Comparison of ENCODE assay signal across 1 mouse cellular context in genomic region chr4:119441836-119442235, GRCm38 (mm10).
TF ChIP-seq lines count a peak whose summit lies in the region.

No protein-coding gene starts in this region.

TF ChIP-seq in CH12.LX, 34 proteins besides CTCF, POLR2A, EP300 and RAD21 (continued from another document):
- no peak for TF ChIP-seq MXI1 (IDR thresholded peaks at IDR 0.05; ENCODE audit: low read depth, low read length)
- no peak for TF ChIP-seq BHLHE40 (IDR thresholded peaks at IDR 0.05; ENCODE audit: low read depth, low read length)
- TF ChIP-seq POLR2AphosphoS2 (IDR thresholded peaks at IDR 0.05; ENCODE audit: low read depth, low read length): no peak
- no peak for TF ChIP-seq MAZ (IDR thresholded peaks at IDR 0.05; ENCODE audit: low read depth, low read length)
- no peak for TF ChIP-seq HCFC1 (IDR thresholded peaks at IDR 0.05; ENCODE audit: low read depth, low read length)
- peak; percentile 57; the same call in 1 of the 2 replicates for TF ChIP-seq MEF2A (IDR thresholded peaks at IDR 0.05; ENCODE audit: borderline replicate concordance, low read depth, low read length)
- peak; percentile 70; the same call in 1 of the 2 replicates for TF ChIP-seq TCF12 (IDR thresholded peaks at IDR 0.05; ENCODE audit: low read depth, low read length)
- TF ChIP-seq E2F4 (IDR thresholded peaks at IDR 0.05; ENCODE audit: insufficient replicate concordance, low read depth, low read length): no peak
- no peak for TF ChIP-seq ZKSCAN1 (IDR thresholded peaks at IDR 0.05; ENCODE audit: borderline replicate concordance, low read depth, low read length)
- peak; percentile 68 for TF ChIP-seq NELFE (IDR thresholded peaks at IDR 0.05; ENCODE audit: low read depth, low read length)
